Mouse (Mus musculus): ENCODE measurements at regions not wholly inside any gene's neighbourhood (a gene's known extent, or its start where the extent isn't known, plus 50 kb on each side); places are given as distances from the start of the nearest gene placed in this dataset.
A peak's percentile ranks its signal among the peaks of the same experiment; 100 is the strongest.

- WGBS: 93% methylated on average over 5 of the region's 5 CpGs
- Histone ChIP-seq H3K27ac (ENCODE audit: low read length) (no peak overlapping the region), H3K36me3 (ENCODE audit: control insufficient read depth, insufficient read depth) (no peaks in the 10 kb centered on the region), H3K9me3 (ENCODE audit: control insufficient read depth, low read length) (no peaks in the 10 kb centered on the region), H3K4me2 (ENCODE audit: low read length) (no peak overlapping the region), H3K9ac (replicated peaks; ENCODE audit: low read depth, low read length) (no peak overlapping the region), H3K4me1 (replicated peaks; ENCODE audit: control insufficient read depth, insufficient read depth, low read length) (no peaks in the 10 kb centered on the region; the same call in 1 of the 2 replicates), H3K27me3 (replicated peaks; ENCODE audit: control insufficient read depth, insufficient read depth, low read length) (no peaks in the 10 kb centered on the region), H3K4me3 (replicated peaks; ENCODE audit: low read length) (no peak overlapping the region)
- no peak for ATAC-seq
These were observed 149.4 kb upstream of the Tbx20 start for GRCm38 (mm10) chr9:24923514-24923913.

GRCm38 (mm10) chr9:24937731-24938130 is 151.5 kb upstream of the Gm10181 start:
- no peak overlapping the region for H3K27ac ChIP-seq (ENCODE audit: low read length)

DNA sequence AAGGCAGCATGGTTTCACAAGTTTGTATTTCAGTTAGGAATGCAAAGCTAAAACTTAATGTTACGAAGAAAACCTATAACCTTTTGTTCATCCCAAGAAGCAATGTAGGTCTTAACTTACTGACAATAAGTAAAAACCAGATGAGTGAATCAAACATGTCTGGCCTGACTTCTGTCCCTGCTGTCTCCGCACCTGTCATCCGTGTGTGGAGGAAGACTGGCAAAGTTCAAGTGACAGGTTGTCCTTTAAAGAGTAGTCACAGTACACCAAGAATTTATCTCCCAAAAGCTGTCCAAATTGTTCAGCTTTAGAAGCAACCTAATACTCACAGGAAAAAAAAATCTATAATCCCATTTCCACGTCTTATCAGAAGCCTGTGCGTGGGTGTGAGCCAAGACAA is 146.3 kb upstream of the Gm10181 start:
- ATAC-seq: no peak
- WGBS: 92% methylated on average over 5 of the region's 5 CpGs
- Histone ChIP-seq H3K27me3 (replicated peaks; ENCODE audit: control insufficient read depth, insufficient read depth, low read length) (no peaks in the 10 kb centered on the region), H3K4me1 (replicated peaks; ENCODE audit: control insufficient read depth, insufficient read depth, low read length) (no peaks in the 10 kb centered on the region), H3K27ac (ENCODE audit: low read length) (no peak overlapping the region), H3K36me3 (ENCODE audit: control insufficient read depth, insufficient read depth) (no peaks in the 10 kb centered on the region), H3K9ac (replicated peaks; ENCODE audit: low read depth, low read length) (no peak overlapping the region), H3K4me3 (replicated peaks; ENCODE audit: low read length) (no peak overlapping the region), H3K4me2 (ENCODE audit: low read length) (no peak overlapping the region), H3K9me3 (ENCODE audit: control insufficient read depth, low read length) (no peaks in the 10 kb centered on the region)

More at GRCm38 (mm10) chr9:24937731-24938130, 151.5 kb upstream of the Gm10181 start:
- Histone ChIP-seq H3K4me3 (replicated peaks; ENCODE audit: low read length) (no peak overlapping the region), H3K4me2 (ENCODE audit: low read length) (no peak overlapping the region), H3K27me3 (replicated peaks; ENCODE audit: control insufficient read depth, insufficient read depth, low read length) (no peaks in the 10 kb centered on the region), H3K36me3 (ENCODE audit: control insufficient read depth, insufficient read depth) (no peaks in the 10 kb centered on the region), H3K9me3 (ENCODE audit: control insufficient read depth, low read length) (no peaks in the 10 kb centered on the region), H3K4me1 (replicated peaks; ENCODE audit: control insufficient read depth, insufficient read depth, low read length) (no peaks in the 10 kb centered on the region), H3K9ac (replicated peaks; ENCODE audit: low read depth, low read length) (no peak overlapping the region)
- WGBS: 55% methylated on average over 3 of the region's 3 CpGs
- no peak for ATAC-seq

- Histone ChIP-seq H3K27me3 (replicated peaks; ENCODE audit: control insufficient read depth, insufficient read depth, low read length) (no peaks in the 10 kb centered on the region), H3K4me3 (replicated peaks; ENCODE audit: low read length) (no peak overlapping the region), H3K36me3 (ENCODE audit: control insufficient read depth, insufficient read depth) (no peaks in the 10 kb centered on the region), H3K27ac (ENCODE audit: low read length) (no peak overlapping the region), H3K4me2 (ENCODE audit: low read length) (no peak overlapping the region), H3K9ac (replicated peaks; ENCODE audit: low read depth, low read length) (no peak overlapping the region), H3K9me3 (ENCODE audit: control insufficient read depth, low read length) (no peaks in the 10 kb centered on the region), H3K4me1 (replicated peaks; ENCODE audit: control insufficient read depth, insufficient read depth, low read length) (no peaks in the 10 kb centered on the region)
- no peak for ATAC-seq
- 15% methylated on average over 6 of the region's 6 CpGs for WGBS
These were observed 145.4 kb upstream of the Gm10181 start for GRCm38 (mm10) chr9:24943830-24944229.

- Histone ChIP-seq H3K9ac (replicated peaks; ENCODE audit: low read depth, low read length) (no peak overlapping the region), H3K4me3 (replicated peaks; ENCODE audit: low read length) (no peak overlapping the region), H3K4me2 (ENCODE audit: low read length) (no peak overlapping the region), H3K9me3 (ENCODE audit: control insufficient read depth, low read length) (no peaks in the 10 kb centered on the region), H3K27me3 (replicated peaks; ENCODE audit: control insufficient read depth, insufficient read depth, low read length) (no peaks in the 10 kb centered on the region), H3K4me1 (replicated peaks; ENCODE audit: control insufficient read depth, insufficient read depth, low read length) (no peaks in the 10 kb centered on the region), H3K27ac (ENCODE audit: low read length) (no peak overlapping the region), H3K36me3 (ENCODE audit: control insufficient read depth, insufficient read depth) (no peaks in the 10 kb centered on the region)
- no peak for ATAC-seq
- 40% methylated on average over 23 of the region's 23 CpGs for WGBS
These were observed 136.7 kb upstream of the Gm10181 start for GRCm38 (mm10) chr9:24952516-24952915.

- Histone ChIP-seq H3K9me3 (ENCODE audit: control insufficient read depth, low read length) (no peaks in the 10 kb centered on the region), H3K4me2 (ENCODE audit: low read length) (no peak overlapping the region), H3K4me1 (replicated peaks; ENCODE audit: control insufficient read depth, insufficient read depth, low read length) (no peaks in the 10 kb centered on the region), H3K4me3 (replicated peaks; ENCODE audit: low read length) (no peak overlapping the region), H3K9ac (replicated peaks; ENCODE audit: low read depth, low read length) (no peak overlapping the region), H3K27me3 (replicated peaks; ENCODE audit: control insufficient read depth, insufficient read depth, low read length) (no peaks in the 10 kb centered on the region), H3K27ac (ENCODE audit: low read length) (no peak overlapping the region), H3K36me3 (ENCODE audit: control insufficient read depth, insufficient read depth) (no peaks in the 10 kb centered on the region)
- 55% methylated on average over 5 of the region's 5 CpGs for WGBS
- ATAC-seq: no peak
These were observed 133.6 kb upstream of the Gm10181 start for GRCm38 (mm10) chr9:24955641-24956040.

DNA sequence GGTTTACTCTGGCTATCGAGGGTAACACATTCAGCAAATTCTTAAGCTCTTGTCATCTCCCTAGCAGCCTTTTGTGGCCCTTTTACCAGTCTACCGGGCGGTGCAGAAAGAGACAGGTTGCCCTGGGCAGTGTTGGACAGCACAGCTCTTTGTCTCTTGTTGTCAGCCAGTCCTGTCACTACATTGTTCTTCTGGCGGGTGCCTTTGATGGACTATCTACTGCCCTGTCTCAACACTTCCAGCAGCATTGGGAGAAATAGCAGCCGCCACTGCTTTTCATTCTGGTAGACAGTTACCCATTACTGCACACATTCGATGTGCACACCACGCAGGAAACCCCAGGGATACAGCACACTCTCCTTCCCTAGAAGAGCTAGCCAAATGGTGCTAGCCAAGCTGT is 132.7 kb upstream of the Gm10181 start:
- no peaks in the 10 kb centered on the region for H3K9me3 ChIP-seq (ENCODE audit: control insufficient read depth, low read length)
- H3K27me3 ChIP-seq (replicated peaks; ENCODE audit: control insufficient read depth, insufficient read depth, low read length): no peaks in the 10 kb centered on the region
- ATAC-seq: no peak
- no peak overlapping the region for H3K4me3 ChIP-seq (replicated peaks; ENCODE audit: low read length)
- 23% methylated on average over 7 of the region's 7 CpGs for WGBS
- H3K27ac ChIP-seq (ENCODE audit: low read length): no peak overlapping the region
- H3K4me2 ChIP-seq (ENCODE audit: low read length): no peak overlapping the region
- no peak overlapping the region for H3K9ac ChIP-seq (replicated peaks; ENCODE audit: low read depth, low read length)
- H3K36me3 ChIP-seq (ENCODE audit: control insufficient read depth, insufficient read depth): no peaks in the 10 kb centered on the region
- no peaks in the 10 kb centered on the region for H3K4me1 ChIP-seq (replicated peaks; ENCODE audit: control insufficient read depth, insufficient read depth, low read length)

GRCm38 (mm10) chr9:24963290-24963689 is 125.9 kb upstream of the Gm10181 start:
- Histone ChIP-seq H3K27me3 (replicated peaks; ENCODE audit: control insufficient read depth, insufficient read depth, low read length) (no peaks in the 10 kb centered on the region), H3K27ac (ENCODE audit: low read length) (no peak overlapping the region), H3K36me3 (ENCODE audit: control insufficient read depth, insufficient read depth) (no peaks in the 10 kb centered on the region), H3K4me3 (replicated peaks; ENCODE audit: low read length) (no peak overlapping the region), H3K4me1 (replicated peaks; ENCODE audit: control insufficient read depth, insufficient read depth, low read length) (no peaks in the 10 kb centered on the region), H3K9me3 (ENCODE audit: control insufficient read depth, low read length) (no peaks in the 10 kb centered on the region), H3K4me2 (ENCODE audit: low read length) (no peak overlapping the region), H3K9ac (replicated peaks; ENCODE audit: low read depth, low read length) (no peak overlapping the region)
- no peak for ATAC-seq
- 75% methylated on average over 1 of the region's 1 CpGs for WGBS

DNA sequence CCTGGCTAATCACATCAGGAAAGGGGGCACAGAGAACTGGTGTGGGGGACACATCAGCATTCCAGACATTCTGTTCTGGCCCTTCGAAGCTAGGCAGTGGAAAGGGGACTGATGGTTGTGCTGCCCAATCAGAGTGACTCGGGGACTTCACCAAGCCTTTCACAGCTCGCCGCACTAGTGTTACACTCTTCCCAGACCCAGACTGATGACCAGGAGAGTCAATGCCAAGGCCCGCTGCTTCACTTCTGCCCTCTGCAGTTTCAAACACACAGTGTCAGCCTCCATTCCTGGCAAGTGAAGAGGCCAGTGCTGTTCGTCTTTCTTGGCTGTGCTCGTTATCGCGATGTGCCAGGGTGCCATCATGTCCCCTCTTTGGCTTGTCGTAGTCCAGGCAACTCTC is 121.7 kb upstream of the Gm10181 start:
- Histone ChIP-seq H3K4me3 (replicated peaks; ENCODE audit: low read length) (no peak overlapping the region), H3K4me1 (replicated peaks; ENCODE audit: control insufficient read depth, insufficient read depth, low read length) (no peaks in the 10 kb centered on the region), H3K9ac (replicated peaks; ENCODE audit: low read depth, low read length) (no peak overlapping the region), H3K27me3 (replicated peaks; ENCODE audit: control insufficient read depth, insufficient read depth, low read length) (no peaks in the 10 kb centered on the region; the same call in 1 of the 2 replicates), H3K9me3 (ENCODE audit: control insufficient read depth, low read length) (no peaks in the 10 kb centered on the region), H3K36me3 (ENCODE audit: control insufficient read depth, insufficient read depth) (no peaks in the 10 kb centered on the region), H3K27ac (ENCODE audit: low read length) (no peak overlapping the region), H3K4me2 (ENCODE audit: low read length) (no peak overlapping the region)
- no peak for ATAC-seq
- WGBS: 68% methylated on average over 10 of the region's 10 CpGs

DNA sequence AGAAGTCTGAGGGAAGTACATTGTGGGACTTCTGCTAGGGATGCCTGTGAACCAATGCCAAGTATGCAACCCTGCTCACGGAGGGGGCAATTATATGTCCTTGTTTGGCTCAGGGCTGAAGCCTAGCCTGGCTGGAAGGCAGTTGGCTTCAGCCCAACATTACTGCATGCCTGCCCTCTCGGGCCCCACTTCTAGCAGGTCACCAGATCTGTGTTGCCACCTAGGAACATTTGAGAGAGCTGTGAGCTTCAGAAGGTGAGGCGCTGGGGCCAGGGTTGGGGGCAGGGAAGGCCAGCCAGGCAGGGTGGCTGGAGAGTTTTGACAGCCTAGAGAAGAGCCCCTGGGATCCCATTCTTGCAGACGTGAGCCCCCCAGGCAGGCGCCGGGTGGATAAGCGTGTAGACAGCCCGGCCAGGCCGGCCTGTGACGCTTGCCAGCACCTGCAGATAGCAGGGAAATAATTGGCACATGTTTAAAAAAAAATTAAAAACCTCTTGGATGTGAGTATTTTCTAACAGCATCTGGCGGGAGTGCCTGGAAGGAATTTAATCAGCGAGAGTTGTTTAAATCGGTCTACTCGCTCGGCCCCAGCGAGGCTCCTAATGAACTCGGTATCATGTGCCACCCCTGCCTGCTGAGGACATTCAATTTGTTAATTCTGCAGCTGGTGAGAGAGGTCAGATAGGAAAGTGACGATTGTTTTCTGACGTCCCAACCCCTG is 115.0 kb upstream of the Gm10181 start:
- Histone ChIP-seq H3K9ac (replicated peaks; ENCODE audit: low read depth, low read length) (peak overlapping the region; percentile 32), H3K36me3 (ENCODE audit: control insufficient read depth, insufficient read depth) (no peaks in the 10 kb centered on the region), H3K27ac (ENCODE audit: low read length) (no peak overlapping the region), H3K27me3 (replicated peaks; ENCODE audit: control insufficient read depth, insufficient read depth, low read length) (no peaks in the 10 kb centered on the region; the same call in 1 of the 2 replicates), H3K9me3 (ENCODE audit: control insufficient read depth, low read length) (no peaks in the 10 kb centered on the region), H3K4me2 (ENCODE audit: low read length) (peak overlapping the region; percentile 47), H3K4me1 (replicated peaks; ENCODE audit: control insufficient read depth, insufficient read depth, low read length) (peaks cover 12% of the 10 kb centered on the region), H3K4me3 (replicated peaks; ENCODE audit: low read length) (peak overlapping the region; percentile 22)
- peak; percentile 81 for ATAC-seq
- under 1% methylated on average over 19 of the region's 19 CpGs for WGBS
